Mouse (Mus musculus): Measurements from ENCODE around the gene Rpl31. TPM values are rescaled to one million over a fixed set of nuclear protein-coding genes. Genes with fewer than 3 reads are reported as not detected.

Rpl31 gene
- polyA plus RNA-seq, 1 experiment from 2014 or later = 434 TPM

DNA sequence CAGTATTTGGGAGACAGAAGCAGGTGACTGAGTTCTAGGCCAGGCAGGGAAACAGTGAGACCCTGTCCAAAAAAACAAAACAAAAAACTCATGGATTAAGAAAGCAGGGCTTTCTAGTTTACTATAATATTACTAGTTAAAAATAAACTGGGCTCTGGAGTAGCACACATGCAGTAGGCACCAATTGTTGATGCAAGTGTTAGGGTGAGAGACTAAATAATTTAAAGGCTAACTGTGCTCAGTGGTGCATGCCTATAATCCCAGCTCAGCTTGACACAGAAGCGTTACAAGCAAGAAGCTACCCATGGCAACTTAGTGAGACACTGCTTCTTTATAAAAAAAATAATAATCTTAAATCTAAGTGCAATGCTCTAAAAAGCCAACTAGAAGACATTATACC is 10.9 kb downstream of the Rpl31 start:
- no peak for ATAC-seq
- Histone ChIP-seq H3K4me3 (ENCODE audit: low read depth, low read length) (no peak overlapping the region), H3K4me2 (replicated peaks; ENCODE audit: low read depth) (no peak overlapping the region), H3K4me1 (replicated peaks; ENCODE audit: control insufficient read depth, insufficient read depth, low read length) (no peaks in the 10 kb centered on the region), H3K9ac (ENCODE audit: low read depth, low read length) (no peak overlapping the region), H3K36me3 (ENCODE audit: control insufficient read depth, insufficient read depth) (peaks cover 25% of the 10 kb centered on the region; the same call in 1 of the 2 replicates), H3K27me3 (replicated peaks; ENCODE audit: control insufficient read depth, insufficient read depth, low read length) (no peaks in the 10 kb centered on the region), H3K9me3 (ENCODE audit: control insufficient read depth) (no peaks in the 10 kb centered on the region), H3K27ac (ENCODE audit: low read depth, low read length) (no peak overlapping the region)
- TF ChIP-seq CTCF (IDR thresholded peaks at IDR 0.05; ENCODE audit: low read depth) = no peak
- 75% methylated on average over 1 of the region's 1 CpGs for WGBS

- Histone ChIP-seq H3K27ac (ENCODE audit: low read depth, low read length) (no peak overlapping the region), H3K4me3 (ENCODE audit: low read depth, low read length) (no peak overlapping the region), H3K9ac (ENCODE audit: low read depth, low read length) (no peak overlapping the region), H3K4me1 (replicated peaks; ENCODE audit: control insufficient read depth, insufficient read depth, low read length) (no peaks in the 10 kb centered on the region), H3K36me3 (ENCODE audit: control insufficient read depth, insufficient read depth) (peaks cover 20% of the 10 kb centered on the region; the same call in 1 of the 2 replicates), H3K4me2 (replicated peaks; ENCODE audit: low read depth) (no peak overlapping the region), H3K9me3 (ENCODE audit: control insufficient read depth) (no peaks in the 10 kb centered on the region), H3K27me3 (replicated peaks; ENCODE audit: control insufficient read depth, insufficient read depth, low read length) (no peaks in the 10 kb centered on the region)
- WGBS = 60% methylated on average over 5 of the region's 5 CpGs
- no peak for ATAC-seq
- no peak for TF ChIP-seq CTCF (IDR thresholded peaks at IDR 0.05; ENCODE audit: low read depth)
Measured at GRCm38 (mm10) chr1:39379021-39379420, 11.4 kb downstream of the Rpl31 start.

GRCm38 (mm10) chr1:39381017-39381416 is 13.4 kb downstream of the Rpl31 start:
- H3K9me3 ChIP-seq (ENCODE audit: control insufficient read depth) = no peaks in the 10 kb centered on the region
- ATAC-seq = no peak
- peaks cover 18% of the 10 kb centered on the region; the same call in 1 of the 2 replicates for H3K36me3 ChIP-seq (ENCODE audit: control insufficient read depth, insufficient read depth)
- H3K4me2 ChIP-seq (replicated peaks; ENCODE audit: low read depth) = no peak overlapping the region
- no peaks in the 10 kb centered on the region for H3K27me3 ChIP-seq (replicated peaks; ENCODE audit: control insufficient read depth, insufficient read depth, low read length)
- WGBS = 81% methylated on average over 9 of the region's 9 CpGs
- TF ChIP-seq CTCF (IDR thresholded peaks at IDR 0.05; ENCODE audit: low read depth) = no peak
- no peak overlapping the region for H3K27ac ChIP-seq (ENCODE audit: low read depth, low read length)
- no peak overlapping the region for H3K9ac ChIP-seq (ENCODE audit: low read depth, low read length)
- no peak overlapping the region for H3K4me3 ChIP-seq (ENCODE audit: low read depth, low read length)
- H3K4me1 ChIP-seq (replicated peaks; ENCODE audit: control insufficient read depth, insufficient read depth, low read length) = no peaks in the 10 kb centered on the region

DNA sequence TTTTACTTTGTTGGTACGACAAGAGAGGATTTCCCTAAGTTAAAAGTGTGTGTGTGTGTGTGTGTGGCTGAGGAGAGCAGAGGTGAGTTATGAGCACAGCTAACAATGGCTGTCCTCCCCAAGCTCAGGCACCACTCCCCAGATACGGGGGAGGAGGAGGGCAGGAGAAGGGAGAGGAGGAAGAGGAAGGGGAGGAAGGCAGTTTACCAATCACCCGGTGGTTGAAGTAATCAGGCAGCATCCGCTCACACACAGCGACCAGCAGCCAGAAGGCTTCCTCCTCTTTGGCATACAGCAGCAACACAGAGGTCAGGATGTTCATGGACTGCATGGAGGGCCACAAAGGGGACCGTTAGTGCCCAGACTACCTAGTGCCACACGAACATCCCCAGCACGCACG is 17.3 kb downstream of the Rpl31 start:
- no peaks in the 10 kb centered on the region for H3K27me3 ChIP-seq (replicated peaks; ENCODE audit: control insufficient read depth, insufficient read depth, low read length)
- no peaks in the 10 kb centered on the region for H3K4me1 ChIP-seq (replicated peaks; ENCODE audit: control insufficient read depth, insufficient read depth, low read length)
- TF ChIP-seq CTCF (IDR thresholded peaks at IDR 0.05; ENCODE audit: low read depth) = no peak
- H3K9me3 ChIP-seq (ENCODE audit: control insufficient read depth) = no peaks in the 10 kb centered on the region
- no peak overlapping the region for H3K9ac ChIP-seq (ENCODE audit: low read depth, low read length)
- peaks cover 17% of the 10 kb centered on the region; the same call in 1 of the 2 replicates for H3K36me3 ChIP-seq (ENCODE audit: control insufficient read depth, insufficient read depth)
- ATAC-seq = no peak
- no peak overlapping the region for H3K4me2 ChIP-seq (replicated peaks; ENCODE audit: low read depth)
- WGBS = 73% methylated on average over 9 of the region's 9 CpGs
- no peak overlapping the region for H3K4me3 ChIP-seq (ENCODE audit: low read depth, low read length)
- no peak overlapping the region for H3K27ac ChIP-seq (ENCODE audit: low read depth, low read length)

GRCm38 (mm10) chr1:39386456-39386855 is 18.8 kb downstream of the Rpl31 start:
- no peaks in the 10 kb centered on the region for H3K4me1 ChIP-seq (replicated peaks; ENCODE audit: control insufficient read depth, insufficient read depth, low read length)
- no peak overlapping the region for H3K4me2 ChIP-seq (replicated peaks; ENCODE audit: low read depth)
- TF ChIP-seq CTCF (IDR thresholded peaks at IDR 0.05; ENCODE audit: low read depth) = no peak
- H3K4me3 ChIP-seq (ENCODE audit: low read depth, low read length) = no peak overlapping the region
- H3K36me3 ChIP-seq (ENCODE audit: control insufficient read depth, insufficient read depth) = peaks cover 19% of the 10 kb centered on the region; the same call in 1 of the 2 replicates
- H3K9me3 ChIP-seq (ENCODE audit: control insufficient read depth) = no peaks in the 10 kb centered on the region
- no peaks in the 10 kb centered on the region for H3K27me3 ChIP-seq (replicated peaks; ENCODE audit: control insufficient read depth, insufficient read depth, low read length)
- H3K27ac ChIP-seq (ENCODE audit: low read depth, low read length) = no peak overlapping the region
- 73% methylated on average over 3 of the region's 3 CpGs for WGBS
- no peak overlapping the region for H3K9ac ChIP-seq (ENCODE audit: low read depth, low read length)
- ATAC-seq = no peak

DNA sequence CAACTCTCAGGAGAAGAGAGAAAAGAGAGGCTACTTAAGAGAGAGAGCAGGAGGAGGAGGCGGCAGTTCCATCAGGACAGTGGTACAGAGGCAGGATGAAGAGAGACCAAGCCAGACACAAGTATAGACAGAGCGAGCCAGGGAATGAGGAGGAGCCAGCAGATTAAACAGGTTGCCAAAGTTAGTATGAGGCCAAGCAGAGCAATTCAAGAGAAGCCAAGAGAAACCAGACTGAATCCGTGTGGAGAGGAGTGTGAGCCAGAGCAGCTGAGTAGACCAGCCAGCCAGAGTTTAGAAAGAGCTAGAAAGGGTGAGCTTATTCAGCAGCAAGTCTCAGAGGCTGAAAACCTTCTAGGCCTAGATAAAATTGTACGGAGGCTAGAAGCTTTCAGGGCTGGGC is 19.9 kb downstream of the Rpl31 start:
- no peak overlapping the region for H3K4me2 ChIP-seq (replicated peaks; ENCODE audit: low read depth)
- H3K27me3 ChIP-seq (replicated peaks; ENCODE audit: control insufficient read depth, insufficient read depth, low read length) = no peaks in the 10 kb centered on the region
- H3K4me3 ChIP-seq (ENCODE audit: low read depth, low read length) = no peak overlapping the region
- no peaks in the 10 kb centered on the region for H3K4me1 ChIP-seq (replicated peaks; ENCODE audit: control insufficient read depth, insufficient read depth, low read length)
- H3K9me3 ChIP-seq (ENCODE audit: control insufficient read depth) = no peaks in the 10 kb centered on the region
- no peak overlapping the region for H3K27ac ChIP-seq (ENCODE audit: low read depth, low read length)
- no peak for ATAC-seq
- 85% methylated on average over 4 of the region's 4 CpGs for WGBS
- no peak overlapping the region for H3K9ac ChIP-seq (ENCODE audit: low read depth, low read length)
- peaks cover 21% of the 10 kb centered on the region; the same call in 1 of the 2 replicates for H3K36me3 ChIP-seq (ENCODE audit: control insufficient read depth, insufficient read depth)
- no peak for TF ChIP-seq CTCF (IDR thresholded peaks at IDR 0.05; ENCODE audit: low read depth)

DNA sequence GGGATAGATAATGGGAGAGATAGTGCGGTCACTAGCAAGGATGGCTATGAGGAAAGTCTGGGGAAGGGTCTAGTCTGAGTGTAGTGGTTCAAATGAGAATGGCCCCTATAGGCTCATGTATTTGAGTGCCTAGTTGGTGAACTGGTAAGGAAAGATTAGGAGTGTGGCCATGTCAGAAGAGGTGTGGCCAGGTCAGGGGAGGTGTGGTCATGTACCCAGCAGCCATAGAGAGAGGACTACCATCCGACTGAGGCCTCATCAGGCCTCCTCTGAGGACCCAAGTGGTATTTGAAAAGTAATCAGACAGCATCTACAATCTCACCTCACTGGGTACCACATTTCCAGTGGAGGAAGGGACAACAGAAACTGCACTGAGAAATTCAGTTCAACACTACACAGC is 20.5 kb downstream of the Rpl31 start:
- H3K4me3 ChIP-seq (ENCODE audit: low read depth, low read length) = no peak overlapping the region
- TF ChIP-seq CTCF (IDR thresholded peaks at IDR 0.05; ENCODE audit: low read depth) = no peak
- peaks cover 28% of the 10 kb centered on the region; the same call in 1 of the 2 replicates for H3K36me3 ChIP-seq (ENCODE audit: control insufficient read depth, insufficient read depth)
- H3K4me2 ChIP-seq (replicated peaks; ENCODE audit: low read depth) = no peak overlapping the region
- no peak overlapping the region for H3K9ac ChIP-seq (ENCODE audit: low read depth, low read length)
- no peak overlapping the region for H3K27ac ChIP-seq (ENCODE audit: low read depth, low read length)
- no peaks in the 10 kb centered on the region for H3K9me3 ChIP-seq (ENCODE audit: control insufficient read depth)
- no peak for ATAC-seq
- no peaks in the 10 kb centered on the region for H3K27me3 ChIP-seq (replicated peaks; ENCODE audit: control insufficient read depth, insufficient read depth, low read length)
- 88% methylated on average over 2 of the region's 2 CpGs for WGBS
- no peaks in the 10 kb centered on the region for H3K4me1 ChIP-seq (replicated peaks; ENCODE audit: control insufficient read depth, insufficient read depth, low read length)
